Mouse (Mus musculus) frontal cortex, postnatal 25 days (tissue): ENCODE data around the gene C3.

ENCODE experiments used
- DNase-seq, 2 experiments: peaks; one replicate each; pipeline ENCODE4 v3.0.0; 2022; ENCODE audit warnings: low spot score in 2 of 2

The C3 gene

DNA sequence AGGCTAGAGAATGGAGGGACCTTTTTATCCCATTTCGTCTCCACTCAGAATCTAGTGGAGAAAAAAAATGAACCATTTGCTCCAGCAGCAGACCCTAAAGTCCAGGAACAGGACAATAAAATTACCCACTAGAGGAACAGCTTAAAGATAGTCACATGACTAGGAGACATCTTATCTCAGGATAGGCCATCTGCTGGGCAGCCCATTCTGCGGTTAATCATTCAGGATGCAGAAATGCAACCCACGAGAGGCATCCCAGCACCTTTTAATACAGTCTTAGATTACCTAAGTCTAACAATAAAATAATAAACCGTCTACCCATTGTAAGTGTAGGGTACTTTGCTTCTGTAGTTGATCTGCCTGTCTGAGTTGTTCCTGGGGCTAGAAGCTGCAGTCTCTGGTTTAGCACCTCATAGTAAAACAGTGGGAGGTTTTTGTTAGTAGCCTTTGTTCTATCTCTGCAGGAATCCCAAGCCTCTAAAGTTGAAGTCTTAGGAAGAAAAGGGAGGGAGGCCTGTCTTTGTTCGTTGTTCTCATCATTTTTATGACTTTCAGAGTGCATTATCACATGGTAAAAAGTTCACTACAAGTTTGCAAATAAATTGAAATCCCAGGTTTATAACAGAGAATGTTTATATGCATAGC lies 57.2 kb downstream of the C3 start:
- no peak for DNase-seq

DNA sequence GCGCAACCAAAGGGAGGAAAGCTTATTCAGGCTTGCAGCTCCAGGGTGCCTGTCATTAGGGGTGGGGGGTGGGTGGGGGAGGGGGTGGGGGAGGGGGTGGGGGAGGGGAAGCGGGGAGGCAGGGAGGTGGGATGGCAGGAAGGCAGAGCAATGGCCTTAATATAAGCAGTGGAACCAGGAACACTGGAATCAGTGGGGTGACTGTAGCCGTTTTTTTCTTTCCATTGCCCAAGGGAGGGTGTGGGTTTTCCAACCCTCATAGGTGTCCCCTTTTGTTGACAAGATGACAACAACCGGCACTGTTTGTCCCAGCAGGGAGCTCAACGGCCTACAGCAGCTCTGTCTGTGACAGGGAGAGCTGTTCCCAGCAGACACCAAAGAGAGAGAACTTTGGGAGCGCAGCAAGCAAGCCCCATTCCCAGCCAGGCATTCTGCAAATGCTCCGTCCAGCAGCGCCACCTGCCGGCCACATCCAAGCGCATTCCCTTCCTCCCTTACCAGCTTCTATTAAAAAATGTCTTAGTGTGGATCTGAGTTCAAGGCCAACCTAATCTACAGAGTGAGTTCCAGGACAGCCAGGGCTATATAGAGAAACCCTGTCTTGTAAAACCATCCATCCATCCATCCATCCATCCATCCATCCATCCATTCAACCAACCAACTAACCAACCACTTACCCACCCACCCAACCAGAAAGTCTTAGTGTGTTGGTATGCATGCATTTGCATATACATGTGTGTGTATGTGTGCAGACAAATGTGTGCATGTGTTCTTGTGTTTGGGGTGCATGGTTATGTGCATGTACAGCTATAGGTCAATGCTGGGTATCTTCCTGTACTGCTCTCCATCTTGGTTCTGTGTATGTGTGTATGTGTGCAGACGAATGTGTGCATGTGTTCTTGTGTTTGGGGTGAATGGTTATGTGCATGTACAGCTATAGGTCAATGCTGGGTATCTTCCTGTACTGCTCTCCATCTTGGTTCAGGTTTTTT lies 60.8 kb downstream of the C3 start:
- peak; percentile 84 to 85 for DNase-seq
